Mouse (Mus musculus): Measurements from ENCODE around the gene Cops7b.

- no peak for TF ChIP-seq CTCF (conservative IDR thresholded peaks at IDR 0.05; ENCODE audit: insufficient read depth, insufficient read length, low read depth, low read length)
- no peak for TF ChIP-seq POLR2A (IDR thresholded peaks at IDR 0.05; ENCODE audit: low read depth, low read length)
These were observed 51.4 kb downstream of the Cops7b start for GRCm38 (mm10) chr1:86633840-86634750.

Measured in kidney, adult 2 months (tissue).